Mouse (Mus musculus): Measurements from ENCODE around the gene Ccdc89. TPM values are rescaled to one million over a fixed set of nuclear protein-coding genes. Genes with fewer than 3 reads are reported as not detected.

The Ccdc89 gene
- polyA plus RNA-seq (2014; fragmentation: Nextera tagmentation; extraction: Ambion mirVana): 2.1 and 3.1 TPM in 2 replicates

DNA sequence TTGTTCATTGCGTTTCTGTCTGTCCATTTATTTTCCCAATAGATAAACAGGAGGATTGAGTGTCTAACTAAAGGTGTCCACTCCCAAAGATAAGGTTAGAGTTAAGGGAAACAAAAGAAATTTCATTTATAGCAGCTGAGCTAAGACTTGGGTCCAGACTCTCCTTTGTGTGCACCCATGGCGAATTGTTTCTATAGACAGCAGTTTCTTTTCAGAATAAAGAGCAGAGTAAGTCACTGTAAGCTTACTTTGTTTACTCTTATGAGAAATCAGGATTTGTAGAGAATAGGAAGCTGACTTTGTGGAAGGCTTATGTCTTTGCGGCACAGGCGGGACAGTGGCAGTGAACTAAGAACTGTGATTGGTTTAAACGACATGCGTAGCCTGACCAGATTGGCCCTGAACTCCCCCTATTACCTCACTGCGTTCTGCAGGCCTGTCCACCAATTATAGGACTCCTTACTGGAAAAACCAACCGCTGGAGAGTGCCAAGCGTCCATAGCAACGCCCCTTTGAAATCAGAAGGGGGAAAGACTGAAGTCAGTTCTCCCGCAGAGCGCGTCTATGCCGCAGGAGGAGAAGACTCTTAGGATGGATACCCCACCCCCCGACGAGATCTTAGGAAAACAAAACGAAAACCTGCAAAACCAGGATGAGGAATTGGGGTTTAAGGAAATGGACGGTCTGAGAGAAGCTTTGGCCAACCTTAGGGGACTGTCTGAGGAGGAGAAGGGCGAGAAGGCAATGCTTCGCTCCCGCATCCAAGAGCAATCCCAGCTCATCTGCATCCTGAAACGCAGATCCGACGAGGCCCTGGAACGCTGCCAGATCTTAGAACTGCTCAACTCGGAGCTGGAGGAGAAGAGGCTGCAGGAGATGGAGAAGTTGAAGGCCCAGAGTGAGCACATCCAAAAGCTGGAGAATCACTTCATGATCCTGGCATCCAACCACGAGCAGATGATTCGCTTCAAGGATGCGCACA, at the start of gene Ccdc89:
TSS of gene Ccdc89 (plus strand) at position 558 of the 982 bp plus-strand sequence.
- Histone ChIP-seq H3K36me3 (ENCODE audit: control insufficient read depth, insufficient read depth, low read length) (no peaks in the 10 kb centered on the region), H3K9me3 (ENCODE audit: control insufficient read depth, low read length) (no peaks in the 10 kb centered on the region), H3K4me2 (ENCODE audit: low read depth, severe bottlenecking) (peak within 1 kb of the TSS; percentile 51), H3K4me1 (ENCODE audit: control insufficient read depth, insufficient read depth, low read length) (no peaks in the 10 kb centered on the region), H3K27ac (replicated peaks; ENCODE audit: low read depth, low read length) (no peak within 1 kb of the TSS), H3K9ac (ENCODE audit: low read length) (peak within 1 kb of the TSS; percentile 23; the same call in 1 of the 2 replicates), H3K4me3 (ENCODE audit: low read depth, low read length) (peak within 1 kb of the TSS; percentile 24), H3K27me3 (ENCODE audit: control insufficient read depth, insufficient read depth, low read length) (no peaks in the 10 kb centered on the region)
- ATAC-seq (ENCODE audit: insufficient number of reproducible peaks, low FRiP score, low TSS enrichment, low read depth) (peak; percentile 99), DNase-seq (ENCODE audit: low spot score) (peak; percentile 74)
- 22% methylated on average over 29 of the region's 29 CpGs for WGBS

DNA sequence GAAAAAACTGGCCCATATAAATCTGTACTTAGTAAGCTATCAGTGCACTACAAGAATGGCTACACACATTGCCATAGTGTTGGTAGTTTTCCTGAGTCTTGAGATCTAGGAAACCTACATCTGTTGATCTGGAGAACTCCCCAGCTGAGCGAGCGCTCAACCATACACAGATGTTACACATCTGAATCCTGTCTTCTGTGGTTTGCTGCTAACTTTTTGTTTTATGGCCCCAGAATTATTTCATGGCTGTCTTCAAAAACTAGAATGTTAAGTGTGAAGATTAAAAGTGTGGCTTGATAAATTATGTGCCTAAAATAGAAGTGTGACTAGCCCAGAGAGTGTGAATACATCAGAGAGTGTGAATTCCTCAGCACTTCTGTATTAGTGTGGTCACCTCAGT, 42.0 kb upstream of the Ccdc89 start:
- no peak overlapping the region for H3K4me3 ChIP-seq (ENCODE audit: low read depth, low read length)
- H3K4me1 ChIP-seq (ENCODE audit: control insufficient read depth, insufficient read depth, low read length): no peaks in the 10 kb centered on the region
- no peaks in the 10 kb centered on the region for H3K9me3 ChIP-seq (ENCODE audit: control insufficient read depth, low read length)
- no peaks in the 10 kb centered on the region for H3K27me3 ChIP-seq (ENCODE audit: control insufficient read depth, insufficient read depth, low read length)
- ATAC-seq (ENCODE audit: insufficient number of reproducible peaks, low FRiP score, low TSS enrichment, low read depth) (no peak), DNase-seq (ENCODE audit: low spot score) (no peak)
- 73% methylated on average over 2 of the region's 2 CpGs for WGBS
- H3K27ac ChIP-seq (replicated peaks; ENCODE audit: low read depth, low read length): no peak overlapping the region
- H3K4me2 ChIP-seq (ENCODE audit: low read depth, severe bottlenecking): no peak overlapping the region
- no peaks in the 10 kb centered on the region for H3K36me3 ChIP-seq (ENCODE audit: control insufficient read depth, insufficient read depth, low read length)
- H3K9ac ChIP-seq (ENCODE audit: low read length): no peak overlapping the region

DNA sequence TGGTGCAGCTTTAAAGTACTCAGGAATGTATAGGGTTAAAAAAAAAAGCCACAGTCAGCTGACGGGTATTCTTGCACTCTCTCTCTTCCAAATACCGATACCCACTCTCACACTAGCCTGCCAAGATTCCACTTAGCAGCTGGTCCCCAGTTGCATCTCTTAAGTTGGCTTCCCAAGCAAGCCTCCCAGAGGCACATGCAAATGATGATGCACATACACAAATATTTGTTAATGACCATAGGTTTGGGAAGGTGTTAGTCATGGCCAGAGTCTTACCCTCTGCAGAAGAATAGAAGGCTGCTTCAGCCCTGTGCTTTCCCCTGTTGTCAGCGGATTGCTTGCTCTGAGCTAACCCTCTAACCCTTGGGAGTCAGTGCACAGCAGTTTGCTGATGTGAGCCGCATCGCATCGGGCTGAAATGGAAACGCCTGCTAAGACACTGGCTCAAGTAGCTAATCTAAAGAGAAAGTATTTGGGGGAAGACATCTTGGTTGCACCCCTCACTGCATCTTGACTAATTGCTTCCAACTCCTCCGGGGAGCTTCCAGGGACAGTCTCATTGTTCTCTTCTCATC, 39.4 kb upstream of the Ccdc89 start:
- no peak for DNase-seq (ENCODE audit: low spot score)
- no peaks in the 10 kb centered on the region for H3K36me3 ChIP-seq (ENCODE audit: control insufficient read depth, insufficient read depth, low read length)
- ATAC-seq (ENCODE audit: insufficient number of reproducible peaks, low FRiP score, low TSS enrichment, low read depth): no peak

DNA sequence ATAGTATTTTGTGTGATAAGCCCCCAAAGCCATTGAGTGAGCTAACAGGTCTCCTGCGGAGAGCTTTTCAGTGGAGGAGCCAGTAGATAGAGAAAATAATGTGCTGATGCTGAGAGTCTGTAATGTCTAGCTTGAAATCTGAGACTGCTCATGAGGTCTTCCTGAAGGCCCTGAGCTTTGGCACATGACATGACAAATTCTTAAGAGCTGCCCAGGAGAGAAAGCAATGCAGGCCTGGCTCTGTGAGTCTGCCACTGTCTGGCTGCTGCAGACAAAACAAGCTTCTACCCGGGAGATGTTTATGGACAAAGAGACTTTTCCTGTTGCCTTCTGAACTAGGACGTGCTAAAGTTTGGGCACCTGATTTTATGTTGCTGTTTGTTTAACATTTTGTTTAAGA, 36.6 kb upstream of the Ccdc89 start:
- ATAC-seq (ENCODE audit: insufficient number of reproducible peaks, low FRiP score, low TSS enrichment, low read depth) (no peak), DNase-seq (ENCODE audit: low spot score) (no peak)
- Histone ChIP-seq H3K4me2 (ENCODE audit: low read depth, severe bottlenecking) (no peak overlapping the region), H3K27me3 (ENCODE audit: control insufficient read depth, insufficient read depth, low read length) (no peaks in the 10 kb centered on the region), H3K36me3 (ENCODE audit: control insufficient read depth, insufficient read depth, low read length) (no peaks in the 10 kb centered on the region), H3K9me3 (ENCODE audit: control insufficient read depth, low read length) (no peaks in the 10 kb centered on the region), H3K27ac (replicated peaks; ENCODE audit: low read depth, low read length) (no peak overlapping the region), H3K4me3 (ENCODE audit: low read depth, low read length) (no peak overlapping the region), H3K9ac (ENCODE audit: low read length) (no peak overlapping the region), H3K4me1 (ENCODE audit: control insufficient read depth, insufficient read depth, low read length) (no peaks in the 10 kb centered on the region)
- 57% methylated on average over 3 of the region's 3 CpGs for WGBS

More for the DNA sequence above, 39.4 kb upstream of the Ccdc89 start:
- 20% methylated on average over 8 of the region's 8 CpGs for WGBS
- Histone ChIP-seq H3K4me2 (ENCODE audit: low read depth, severe bottlenecking) (no peak overlapping the region), H3K4me3 (ENCODE audit: low read depth, low read length) (no peak overlapping the region), H3K27me3 (ENCODE audit: control insufficient read depth, insufficient read depth, low read length) (no peaks in the 10 kb centered on the region), H3K9ac (ENCODE audit: low read length) (no peak overlapping the region), H3K4me1 (ENCODE audit: control insufficient read depth, insufficient read depth, low read length) (no peaks in the 10 kb centered on the region), H3K9me3 (ENCODE audit: control insufficient read depth, low read length) (no peaks in the 10 kb centered on the region), H3K27ac (replicated peaks; ENCODE audit: low read depth, low read length) (no peak overlapping the region)

DNA sequence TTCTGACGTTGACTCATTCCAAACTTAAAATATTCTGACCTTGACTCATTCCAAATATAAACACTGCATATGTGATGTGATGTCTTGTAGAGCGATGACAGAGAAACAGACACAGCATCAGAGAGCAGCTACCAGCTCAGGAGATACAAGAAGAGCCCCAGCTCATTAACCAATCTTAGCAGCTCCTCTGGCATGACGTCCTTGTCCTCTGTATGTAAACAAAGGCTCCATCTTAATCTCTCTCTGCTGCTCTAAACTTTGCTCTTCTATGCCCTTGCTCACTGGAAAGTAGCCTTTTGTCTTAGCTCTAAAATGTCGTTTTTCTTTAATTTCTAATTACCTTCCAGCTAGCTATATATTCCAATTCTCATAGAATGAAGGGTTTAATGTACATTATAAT, 31.3 kb upstream of the Ccdc89 start:
- Histone ChIP-seq H3K27ac (replicated peaks; ENCODE audit: low read depth, low read length) (no peak overlapping the region), H3K27me3 (ENCODE audit: control insufficient read depth, insufficient read depth, low read length) (no peaks in the 10 kb centered on the region), H3K4me3 (ENCODE audit: low read depth, low read length) (no peak overlapping the region), H3K9me3 (ENCODE audit: control insufficient read depth, low read length) (no peaks in the 10 kb centered on the region), H3K36me3 (ENCODE audit: control insufficient read depth, insufficient read depth, low read length) (no peaks in the 10 kb centered on the region), H3K9ac (ENCODE audit: low read length) (no peak overlapping the region), H3K4me1 (ENCODE audit: control insufficient read depth, insufficient read depth, low read length) (no peaks in the 10 kb centered on the region), H3K4me2 (ENCODE audit: low read depth, severe bottlenecking) (no peak overlapping the region)
- no peak for DNase-seq (ENCODE audit: low spot score)
- 56% methylated on average over 4 of the region's 4 CpGs for WGBS
- no peak for ATAC-seq (ENCODE audit: insufficient number of reproducible peaks, low FRiP score, low TSS enrichment, low read depth)

DNA sequence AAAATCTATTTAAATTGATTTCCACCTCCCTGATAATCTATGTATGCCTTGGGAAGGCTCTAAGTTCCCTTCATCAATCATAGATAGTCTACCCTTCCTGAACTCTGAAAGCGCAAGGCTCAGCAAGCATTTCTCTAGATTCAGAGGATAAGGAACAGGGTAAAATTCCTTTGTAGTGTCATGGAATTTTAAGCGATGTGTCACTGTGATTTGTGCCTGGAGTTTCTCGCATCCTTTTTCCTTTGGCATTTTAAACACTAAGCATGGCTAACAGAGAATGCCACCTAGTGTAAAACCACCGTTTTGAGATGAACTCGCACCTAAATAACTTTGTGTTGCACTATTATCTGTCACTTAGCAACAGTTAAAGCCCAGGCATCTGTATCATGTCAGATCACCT, 30.4 kb upstream of the Ccdc89 start:
- no peak for DNase-seq (ENCODE audit: low spot score)
- no peak overlapping the region for H3K9ac ChIP-seq (ENCODE audit: low read length)
- H3K27ac ChIP-seq (replicated peaks; ENCODE audit: low read depth, low read length): no peak overlapping the region
- H3K4me3 ChIP-seq (ENCODE audit: low read depth, low read length): no peak overlapping the region
- no peak overlapping the region for H3K4me2 ChIP-seq (ENCODE audit: low read depth, severe bottlenecking)
- no peaks in the 10 kb centered on the region for H3K9me3 ChIP-seq (ENCODE audit: control insufficient read depth, low read length)
- no peaks in the 10 kb centered on the region for H3K4me1 ChIP-seq (ENCODE audit: control insufficient read depth, insufficient read depth, low read length)
- ATAC-seq (ENCODE audit: insufficient number of reproducible peaks, low FRiP score, low TSS enrichment, low read depth): no peak
- WGBS: 67% methylated on average over 5 of the region's 5 CpGs
- H3K36me3 ChIP-seq (ENCODE audit: control insufficient read depth, insufficient read depth, low read length): no peaks in the 10 kb centered on the region
- no peaks in the 10 kb centered on the region for H3K27me3 ChIP-seq (ENCODE audit: control insufficient read depth, insufficient read depth, low read length)

DNA sequence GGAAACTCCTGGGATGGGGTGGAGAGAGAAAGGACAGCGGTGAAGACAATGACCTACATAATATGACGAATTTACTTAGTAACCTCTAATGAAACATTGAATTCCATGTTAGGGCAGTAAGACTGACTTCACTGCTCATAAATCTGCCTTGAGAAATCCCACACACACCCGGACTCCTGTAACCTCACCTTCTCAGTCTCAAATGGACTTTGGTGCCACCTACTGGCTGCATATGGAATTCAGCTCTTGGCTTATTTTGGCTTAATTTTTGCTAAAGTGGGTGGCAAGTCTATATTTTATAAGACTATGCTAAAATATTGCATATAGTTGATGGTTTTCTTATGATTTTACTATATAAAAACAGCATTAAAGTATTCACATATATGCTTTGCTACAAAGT, 16.4 kb upstream of the Ccdc89 start:
- Histone ChIP-seq H3K9ac (ENCODE audit: low read length) (no peak overlapping the region), H3K27ac (replicated peaks; ENCODE audit: low read depth, low read length) (no peak overlapping the region), H3K27me3 (ENCODE audit: control insufficient read depth, insufficient read depth, low read length) (no peaks in the 10 kb centered on the region), H3K4me1 (ENCODE audit: control insufficient read depth, insufficient read depth, low read length) (no peaks in the 10 kb centered on the region), H3K4me2 (ENCODE audit: low read depth, severe bottlenecking) (no peak overlapping the region), H3K9me3 (ENCODE audit: control insufficient read depth, low read length) (no peaks in the 10 kb centered on the region), H3K4me3 (ENCODE audit: low read depth, low read length) (no peak overlapping the region), H3K36me3 (ENCODE audit: control insufficient read depth, insufficient read depth, low read length) (no peaks in the 10 kb centered on the region)
- ATAC-seq (ENCODE audit: insufficient number of reproducible peaks, low FRiP score, low TSS enrichment, low read depth) (no peak), DNase-seq (ENCODE audit: low spot score) (peak; percentile 78)
- WGBS: 38% methylated on average over 3 of the region's 3 CpGs

DNA sequence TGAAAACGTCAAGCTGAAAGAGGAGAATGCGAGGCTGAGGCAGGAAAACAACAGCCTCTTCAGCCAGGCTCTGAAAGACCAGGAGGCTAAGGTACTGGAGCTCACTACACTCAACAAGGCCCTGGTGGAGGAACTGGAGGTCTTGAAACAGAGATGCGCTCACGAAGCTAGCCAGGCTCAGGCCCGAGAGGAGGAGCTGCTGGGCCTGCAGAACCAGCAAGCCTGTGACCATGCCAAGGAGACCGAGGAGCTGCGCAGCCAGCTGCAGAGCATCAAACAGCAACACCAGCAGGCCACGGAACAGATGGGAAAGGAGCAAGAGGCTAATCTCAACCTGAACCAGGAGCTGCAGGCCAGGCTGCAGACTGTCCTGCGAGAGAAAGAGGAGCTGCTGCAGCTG, 629 bp downstream of the Ccdc89 start:
- H3K4me1 ChIP-seq (ENCODE audit: control insufficient read depth, insufficient read depth, low read length): no peaks in the 10 kb centered on the region
- no peak overlapping the region for H3K27ac ChIP-seq (replicated peaks; ENCODE audit: low read depth, low read length)
- DNase-seq (ENCODE audit: low spot score) (no peak), ATAC-seq (ENCODE audit: insufficient number of reproducible peaks, low FRiP score, low TSS enrichment, low read depth) (no peak)
- 63% methylated on average over 9 of the region's 9 CpGs for WGBS
- no peak overlapping the region; the same call in 1 of the 2 replicates for H3K4me3 ChIP-seq (ENCODE audit: low read depth, low read length)
- no peak overlapping the region; the same call in 1 of the 2 replicates for H3K9ac ChIP-seq (ENCODE audit: low read length)
- no peaks in the 10 kb centered on the region for H3K36me3 ChIP-seq (ENCODE audit: control insufficient read depth, insufficient read depth, low read length)
- H3K4me2 ChIP-seq (ENCODE audit: low read depth, severe bottlenecking): peak overlapping the region; percentile 51
- no peaks in the 10 kb centered on the region for H3K27me3 ChIP-seq (ENCODE audit: control insufficient read depth, insufficient read depth, low read length)
- no peaks in the 10 kb centered on the region for H3K9me3 ChIP-seq (ENCODE audit: control insufficient read depth, low read length)
